Comparison of ENCODE assay signal across 7 mouse cellular contexts in the genomic region with DNA sequence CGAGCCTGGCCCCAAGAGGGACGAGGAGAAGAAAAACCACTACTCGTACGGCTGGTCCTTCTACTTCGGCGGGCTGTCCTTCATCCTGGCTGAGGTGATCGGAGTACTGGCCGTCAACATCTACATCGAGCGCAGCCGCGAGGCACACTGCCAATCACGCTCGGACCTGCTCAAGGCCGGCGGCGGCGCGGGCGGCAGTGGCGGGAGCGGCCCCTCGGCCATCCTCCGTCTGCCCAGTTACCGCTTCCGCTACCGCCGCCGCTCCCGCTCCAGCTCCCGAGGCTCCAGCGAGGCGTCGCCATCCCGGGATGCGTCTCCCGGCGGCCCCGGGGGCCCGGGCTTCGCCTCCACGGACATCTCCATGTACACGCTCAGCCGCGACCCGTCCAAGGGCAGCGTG. TPM values are rescaled to one million over a fixed set of nuclear protein-coding genes. Genes with fewer than 3 reads are reported as not detected.
DNase-seq lines count a peak whose midpoint lies in the region; ATAC-seq lines count a peak whose summit lies in the region.

No protein-coding gene starts in this region.

- peak overlapping the region; percentile 63 for H3K4me3 ChIP-seq in forebrain, embryonic 13.5 days
- peak overlapping the region; percentile 59 for H3K4me3 ChIP-seq in intestine, embryonic 15.5 days (replicated peaks)
- peak overlapping the region; percentile 53 for H3K4me3 ChIP-seq in lung, embryonic 15.5 days

- H3K4me1 ChIP-seq in forebrain, embryonic 13.5 days = peaks cover 25% of the 10 kb centered on the region
- H3K4me1 ChIP-seq in intestine, embryonic 15.5 days (replicated peaks) = peaks cover 16% of the 10 kb centered on the region; the same call in 1 of the 2 replicates
- peaks cover 14% of the 10 kb centered on the region for H3K4me1 ChIP-seq in lung, embryonic 15.5 days

- peak; percentile 52 for DNase-seq in Muller cell, postnatal 12 days (ENCODE audit: inconsistent ontology term)
- peak; percentile 11 to 14 for DNase-seq in adrenal gland, postnatal 4 days (ENCODE audit: low spot score in 2 of 2)
- peak; percentile 27 for DNase-seq in ovary, adult 18-20 months (ENCODE audit: low spot score)
- no peak for DNase-seq in adipocyte (ENCODE audit: low spot score)

- peak overlapping the region; percentile 78 for H3K9ac ChIP-seq in forebrain, embryonic 13.5 days
- peak overlapping the region; percentile 46 for H3K9ac ChIP-seq in intestine, embryonic 15.5 days
- peak overlapping the region; percentile 39 for H3K9ac ChIP-seq in lung, embryonic 15.5 days

- H3K36me3 ChIP-seq in forebrain, embryonic 13.5 days (ENCODE audit: poor library complexity, severe bottlenecking) = no peaks in the 10 kb centered on the region
- no peaks in the 10 kb centered on the region for H3K36me3 ChIP-seq in intestine, embryonic 15.5 days
- no peaks in the 10 kb centered on the region for H3K36me3 ChIP-seq in lung, embryonic 15.5 days

- H3K27ac ChIP-seq in forebrain, embryonic 13.5 days = no peak overlapping the region
- H3K27ac ChIP-seq in intestine, embryonic 15.5 days = no peak overlapping the region
- no peak overlapping the region for H3K27ac ChIP-seq in lung, embryonic 15.5 days

- peaks cover 47% of the 10 kb centered on the region for H3K27me3 ChIP-seq in forebrain, embryonic 13.5 days
- peaks cover 71% of the 10 kb centered on the region for H3K27me3 ChIP-seq in intestine, embryonic 15.5 days (replicated peaks)
- H3K27me3 ChIP-seq in lung, embryonic 15.5 days = peaks cover 90% of the 10 kb centered on the region

- 0 out of 2 replicates have a peak, but pooled peaks have one; percentile 1 for ATAC-seq in forebrain, embryonic 13.5 days
- peak; percentile 32 for ATAC-seq in intestine, embryonic 15.5 days
- ATAC-seq in lung, embryonic 15.5 days (ENCODE audit: borderline replicate concordance, extremely low read depth, low FRiP score, low TSS enrichment) = no peak

- H3K4me2 ChIP-seq in forebrain, embryonic 13.5 days = peak overlapping the region; percentile 98
- peak overlapping the region; percentile 100 for H3K4me2 ChIP-seq in intestine, embryonic 15.5 days (replicated peaks)
- peak overlapping the region; percentile 99 for H3K4me2 ChIP-seq in lung, embryonic 15.5 days

- under 1% methylated on average over 47 of the region's 47 CpGs for WGBS in forebrain, embryonic 13.5 days
- 0% methylated on average over 47 of the region's 47 CpGs for WGBS in intestine, embryonic 15.5 days
- WGBS in lung, embryonic 15.5 days = under 1% methylated on average over 36 of the region's 47 CpGs

- H3K9me3 ChIP-seq in forebrain, embryonic 13.5 days (replicated peaks) = no peaks in the 10 kb centered on the region
- H3K9me3 ChIP-seq in intestine, embryonic 15.5 days = no peaks in the 10 kb centered on the region
- no peaks in the 10 kb centered on the region for H3K9me3 ChIP-seq in lung, embryonic 15.5 days

RNA-seq across cellular contexts. Expression of gene Cacng6, which starts 9.1 kb away (rescaled TPM):
- 1 to 10 TPM in 1 of 2 experiments, under 1 TPM in 1; 0.39 to 1.5 TPM for total RNA-seq in adrenal gland, postnatal 4 days (2021)
- polyA plus RNA-seq in forebrain, embryonic 13.5 days (2015; fragmentation: Nextera tagmentation; extraction: Ambion mirVana) = not detected in 2 replicates
- 0.33 TPM in 1 of 2 replicates, not detected in the other for polyA plus RNA-seq in intestine, embryonic 15.5 days (2015; fragmentation: Nextera tagmentation; extraction: Ambion mirVana)
- polyA plus RNA-seq in lung, embryonic 15.5 days (2015; fragmentation: Nextera tagmentation; extraction: Ambion mirVana) = 0.30 TPM in 1 of 2 replicates, not detected in the other

RNA-seq across cellular contexts. Expression of gene Cacng8, which starts 24.4 kb away (rescaled TPM):
- total RNA-seq in adrenal gland, postnatal 4 days (2021) = 1 to 10 TPM; 4.1 to 6.2 TPM
- polyA plus RNA-seq in forebrain, embryonic 13.5 days (2015; fragmentation: Nextera tagmentation; extraction: Ambion mirVana) = 10.0 and 12.6 TPM in 2 replicates
- polyA plus RNA-seq in intestine, embryonic 15.5 days (2015; fragmentation: Nextera tagmentation; extraction: Ambion mirVana) = 2.0 and 2.2 TPM in 2 replicates
- polyA plus RNA-seq in lung, embryonic 15.5 days (2015; fragmentation: Nextera tagmentation; extraction: Ambion mirVana) = 2.2 and 2.4 TPM in 2 replicates
